Mouse (Mus musculus): ENCODE data around the gene Lix1.

GRCm38 (mm10) chr17:17408720-17409478 is 6.4 kb downstream of the Lix1 start:
- TF ChIP-seq EP300 (IDR thresholded peaks at IDR 0.05; ENCODE audit: low read depth) (no peak), CTCF (IDR thresholded peaks at IDR 0.05; ENCODE audit: low read depth) (no peak)

All from liver, embryonic 14.5 days (tissue).